Mouse (Mus musculus) cerebellum, adult 2 months (tissue): ENCODE data around the gene Atf5. TPM values are rescaled to one million over a fixed set of nuclear protein-coding genes. Genes with fewer than 3 reads are reported as not detected.

Source experiments
- DNase-seq, 2 experiments: peaks; one replicate each; pipeline ENCODE4 v3.0.0; 2021
- H3K27ac ChIP-seq: fragments of 200-500 bp; 2 replicates; pipeline ENCODE4 v1.5.1; 2012; ENCODE audit warnings: low read length, control low read depth, inconsistent platforms; ENCODE audit not compliant: insufficient read depth
- H3K27me3 ChIP-seq: fragments of 200-500 bp; 2 replicates; pipeline ENCODE4 v1.6.1; 2012; ENCODE audit warnings: inconsistent platforms, mild to moderate bottlenecking, low read length, moderate library complexity; ENCODE audit not compliant: control insufficient read depth, insufficient read depth
- H3K4me1 ChIP-seq: fragments of 200-500 bp; 2 replicates; pipeline ENCODE4 v1.6.1; 2011; ENCODE audit warnings: low read length; ENCODE audit not compliant: control insufficient read depth, insufficient read depth
- H3K4me3 ChIP-seq: fragments of 200-500 bp; replicated peaks from 2 replicates; pipeline ENCODE3; 2011; ENCODE audit warnings: mild to moderate bottlenecking, low read depth, low read length, control low read depth; ENCODE audit not compliant: insufficient read depth
- CTCF ChIP-seq: fragments of 200-500 bp; IDR thresholded peaks from 2 replicates; pipeline ENCODE4 v1.5.1; 2011; ENCODE audit warnings: low read depth, mild to moderate bottlenecking, control low read depth, low read length, moderate library complexity, borderline replicate concordance; ENCODE audit not compliant: insufficient read depth
- POLR2A ChIP-seq: fragments of 200-500 bp; IDR thresholded peaks from 2 replicates; pipeline ENCODE4 v1.6.1; 2011; ENCODE audit warnings: low read length, control low read depth, borderline replicate concordance; ENCODE audit not compliant: insufficient read depth
- WGBS: fragments of 180-500 bp; shearing (Covaris S2); methylation state at CpG from one replicate; pipeline ENCODE4 v1.1.7; 2018; 5-methylcytosine and 5-hydroxymethylcytosine counted together
- polyA plus RNA-seq: library from polyadenylated mRNA; depleted of rRNA; stranded (reverse); fragments of >200 nt; gene quantifications from 2 replicates; pipeline ENCODE4 v1.2.3, GENCODE M21; 2012

Atf5 gene
- polyA plus RNA-seq, 1 experiment, result 19.6 TPM

GRCm38 (mm10) chr7:44839171-44839490 lies 22.7 kb upstream of the Atf5 start:
- no peak overlapping the region for H3K4me3 ChIP-seq
- no peaks in the 10 kb centered on the region for H3K27me3 ChIP-seq
- TF ChIP-seq POLR2A (no peak), CTCF (no peak)
- WGBS, result 44% methylated on average over 11 of the region's 11 CpGs
- no peak for DNase-seq
- no peaks in the 10 kb centered on the region; the same call in 1 of the 2 replicates for H3K4me1 ChIP-seq
- H3K27ac ChIP-seq, result no peak overlapping the region

DNA sequence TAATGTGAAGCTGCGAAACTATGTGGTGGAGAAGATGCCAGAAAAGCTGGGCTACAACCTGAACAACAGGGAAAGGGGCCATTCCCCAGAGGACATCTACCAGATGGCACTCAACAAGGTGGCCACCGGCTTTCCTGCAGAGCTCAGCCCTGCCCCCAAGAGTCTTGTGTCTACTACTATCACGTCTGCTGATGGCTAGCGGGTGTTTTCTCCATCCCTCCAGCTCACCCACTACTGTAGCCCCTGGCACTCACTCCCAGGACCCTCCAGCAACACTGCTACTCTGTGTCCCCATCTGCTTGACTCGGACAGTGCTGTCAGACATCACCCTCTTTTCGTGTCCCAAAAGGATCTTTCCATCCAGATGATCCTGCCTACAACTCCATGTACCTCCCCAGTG lies 21.6 kb upstream of the Atf5 start:
- no peaks in the 10 kb centered on the region for H3K27me3 ChIP-seq
- 53% methylated on average over 6 of the region's 6 CpGs for WGBS
- H3K27ac ChIP-seq, result no peak overlapping the region
- no peak for TF ChIP-seq POLR2A
- TF ChIP-seq CTCF, result no peak
- no peaks in the 10 kb centered on the region; the same call in 1 of the 2 replicates for H3K4me1 ChIP-seq
- no peak overlapping the region for H3K4me3 ChIP-seq
- DNase-seq, result no peak

DNA sequence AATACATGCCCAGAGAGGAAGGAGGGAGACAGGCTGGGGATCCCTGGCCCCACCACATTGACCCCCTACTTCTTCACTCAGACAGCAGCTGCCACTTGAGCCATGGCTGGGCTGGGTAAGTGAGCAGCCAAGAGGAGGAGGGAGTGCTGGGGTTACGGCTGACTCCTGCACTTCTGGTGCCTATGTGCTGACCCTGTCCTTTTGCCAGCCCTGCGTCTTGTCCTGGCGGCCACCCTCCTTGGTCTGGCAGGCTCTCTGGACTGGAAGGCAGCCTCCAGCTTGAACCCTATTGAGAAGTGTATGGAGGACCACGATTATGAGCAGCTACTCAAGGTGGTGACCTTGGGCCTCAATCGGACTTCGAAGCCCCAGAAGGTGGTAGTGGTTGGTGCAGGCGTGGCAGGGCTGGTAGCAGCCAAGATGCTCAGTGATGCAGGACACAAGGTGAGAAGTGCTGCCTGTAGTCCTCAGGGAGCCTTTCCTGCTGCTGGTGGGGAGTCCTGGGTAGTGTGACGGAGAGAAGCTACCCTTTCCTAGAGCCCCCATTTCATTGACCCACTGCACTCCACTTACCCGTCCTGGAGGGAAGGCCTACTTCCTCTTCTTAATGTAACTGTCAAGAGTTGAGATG lies 20.1 kb upstream of the Atf5 start:
- Histone ChIP-seq H3K4me3 (no peak overlapping the region), H3K27me3 (no peaks in the 10 kb centered on the region), H3K27ac (no peak overlapping the region), H3K4me1 (no peaks in the 10 kb centered on the region; the same call in 1 of the 2 replicates)
- no peak for TF ChIP-seq CTCF
- TF ChIP-seq POLR2A, result no peak
- DNase-seq, result no peak
- 56% methylated on average over 9 of the region's 9 CpGs for WGBS

- H3K27ac ChIP-seq, result no peak overlapping the region
- 58% methylated on average over 3 of the region's 3 CpGs for WGBS
- H3K4me3 ChIP-seq, result no peak overlapping the region
- H3K4me1 ChIP-seq, result no peaks in the 10 kb centered on the region; the same call in 1 of the 2 replicates
- no peaks in the 10 kb centered on the region for H3K27me3 ChIP-seq
- TF ChIP-seq POLR2A (no peak), CTCF (no peak)
- DNase-seq, result no peak
These were observed 19.6 kb upstream of the Atf5 start for GRCm38 (mm10) chr7:44836016-44836404.

DNA sequence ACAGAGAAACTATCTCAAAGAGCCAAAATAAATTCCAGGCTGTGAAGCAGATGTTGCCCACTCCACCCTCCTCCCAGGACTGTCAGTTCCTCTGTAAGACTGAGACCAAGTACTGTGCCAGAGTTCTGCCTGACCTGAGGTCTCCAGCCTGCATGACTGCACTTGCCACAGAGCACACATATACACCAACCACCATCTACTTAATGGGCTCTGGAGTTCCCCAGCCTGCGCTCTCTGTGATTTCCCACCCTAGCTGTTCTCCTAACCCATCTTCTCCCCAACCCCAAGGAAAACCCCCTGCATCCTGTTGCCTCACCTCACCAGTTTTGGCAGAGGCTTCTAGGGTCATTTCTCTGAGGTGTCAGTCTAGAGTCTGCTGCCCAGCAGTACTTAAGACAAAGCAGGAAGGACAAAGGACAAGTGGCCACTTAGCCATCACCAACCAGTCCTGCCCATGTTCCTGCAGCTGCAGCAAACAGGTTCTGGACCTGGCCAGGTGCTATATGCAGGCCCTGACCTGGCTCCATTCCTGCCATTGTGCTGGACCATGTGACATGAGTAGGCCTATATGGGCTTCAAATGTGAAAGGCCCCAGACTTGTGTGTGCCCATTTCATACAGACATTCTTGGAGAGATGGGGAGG lies 19.0 kb upstream of the Atf5 start:
- no peak overlapping the region for H3K27ac ChIP-seq

GRCm38 (mm10) chr7:44832763-44833162 lies 16.3 kb upstream of the Atf5 start:
- H3K27ac ChIP-seq, result no peak overlapping the region
- H3K4me1 ChIP-seq, result no peaks in the 10 kb centered on the region
- no peak overlapping the region for H3K4me3 ChIP-seq
- TF ChIP-seq POLR2A, result no peak
- TF ChIP-seq CTCF, result no peak
- no peak for DNase-seq
- WGBS, result 63% methylated on average over 4 of the region's 4 CpGs
- no peaks in the 10 kb centered on the region for H3K27me3 ChIP-seq

More for the DNA sequence above, 19.0 kb upstream of the Atf5 start:
- TF ChIP-seq POLR2A, result no peak
- TF ChIP-seq CTCF, result no peak
- no peak for DNase-seq
- no peaks in the 10 kb centered on the region for H3K27me3 ChIP-seq
- H3K4me1 ChIP-seq, result no peaks in the 10 kb centered on the region; the same call in 1 of the 2 replicates
- WGBS, result 100% methylated on average over 1 of the region's 1 CpGs
- no peak overlapping the region for H3K4me3 ChIP-seq

DNA sequence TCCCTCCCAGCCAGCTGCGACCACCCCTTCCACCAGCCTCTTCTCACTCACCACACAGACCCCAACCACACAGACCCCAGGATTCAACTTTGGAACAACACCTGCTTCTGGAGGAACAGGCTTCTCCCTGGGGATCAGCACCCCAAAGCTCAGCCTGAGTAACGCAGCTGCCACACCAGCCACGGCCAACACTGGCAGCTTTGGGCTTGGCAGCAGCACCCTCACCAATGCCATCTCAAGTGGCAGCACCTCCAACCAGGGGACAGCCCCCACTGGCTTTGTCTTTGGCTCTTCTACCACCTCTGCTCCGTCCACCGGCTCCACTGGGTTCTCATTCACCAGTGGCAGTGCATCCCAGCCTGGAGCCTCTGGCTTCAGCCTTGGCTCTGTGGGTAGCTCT lies 12.2 kb upstream of the Atf5 start:
- TF ChIP-seq CTCF, result no peak
- no peak for TF ChIP-seq POLR2A
- Histone ChIP-seq H3K27me3 (no peaks in the 10 kb centered on the region), H3K4me1 (peaks cover 4% of the 10 kb centered on the region; the same call in 1 of the 2 replicates), H3K27ac (no peak overlapping the region), H3K4me3 (no peak overlapping the region)
- DNase-seq, result peak in 1 of 2 experiments; percentile 2
- 36% methylated on average over 5 of the region's 5 CpGs for WGBS

GRCm38 (mm10) chr7:44826771-44827170 lies 10.3 kb upstream of the Atf5 start:
- H3K27ac ChIP-seq, result no peak overlapping the region
- no peak for DNase-seq
- H3K4me3 ChIP-seq, result no peak overlapping the region
- no peaks in the 10 kb centered on the region for H3K27me3 ChIP-seq
- peaks cover 4% of the 10 kb centered on the region; the same call in 1 of the 2 replicates for H3K4me1 ChIP-seq
- TF ChIP-seq CTCF (no peak), POLR2A (no peak)
- 82% methylated on average over 3 of the region's 3 CpGs for WGBS
